Mouse (Mus musculus): ENCODE data around the gene Me3. TPM values are rescaled to one million over a fixed set of nuclear protein-coding genes. Genes with fewer than 3 reads are reported as not detected.
"Not testable (repeated sequence)": the region's sequence is repeated elsewhere in the genome, so short reads cannot be mapped to it uniquely, and the experiment has no call there.

The Me3 gene
- polyA plus RNA-seq, 1 experiment from 2014 or later = 0.16 TPM

GRCm38 (mm10) chr7:89727615-89728014 lies 95.4 kb downstream of the Me3 start:
- no peak for DNase-seq (ENCODE audit: low spot score)

- DNase-seq (ENCODE audit: low spot score) = no peak
These were observed 96.2 kb downstream of the Me3 start for GRCm38 (mm10) chr7:89728393-89728792.

- no peak for DNase-seq (ENCODE audit: low spot score)
These were observed 98.3 kb downstream of the Me3 start for GRCm38 (mm10) chr7:89730514-89730913.

GRCm38 (mm10) chr7:89731115-89731514 lies 98.9 kb downstream of the Me3 start:
- not testable (repeated sequence) for DNase-seq (ENCODE audit: low spot score)

GRCm38 (mm10) chr7:89748415-89748814 lies 116.2 kb downstream of the Me3 start:
- DNase-seq (ENCODE audit: low spot score) = no peak

GRCm38 (mm10) chr7:89749183-89749582 lies 117.0 kb downstream of the Me3 start:
- no peak for DNase-seq (ENCODE audit: low spot score)

GRCm38 (mm10) chr7:89766678-89767508 lies 134.7 kb downstream of the Me3 start:
- no peak for DNase-seq (ENCODE audit: low spot score)

- DNase-seq (ENCODE audit: low spot score) = no peak
These were observed 137.1 kb downstream of the Me3 start for GRCm38 (mm10) chr7:89769106-89769896.

GRCm38 (mm10) chr7:89770021-89770420 lies 137.8 kb downstream of the Me3 start:
- no peak for DNase-seq (ENCODE audit: low spot score)

GRCm38 (mm10) chr7:89772906-89773305 lies 140.7 kb downstream of the Me3 start:
- no peak for DNase-seq (ENCODE audit: low spot score)

- no peak for DNase-seq (ENCODE audit: low spot score)
These were observed 141.2 kb downstream of the Me3 start for GRCm38 (mm10) chr7:89773352-89773921.

GRCm38 (mm10) chr7:89773926-89774325 lies 141.7 kb downstream of the Me3 start:
- DNase-seq (ENCODE audit: low spot score) = no peak

- no peak for DNase-seq (ENCODE audit: low spot score)
These were observed 143.7 kb downstream of the Me3 start for GRCm38 (mm10) chr7:89775848-89776247.

GRCm38 (mm10) chr7:89781391-89781790 lies 149.2 kb downstream of the Me3 start:
- DNase-seq (ENCODE audit: low spot score) = no peak

- no peak for DNase-seq (ENCODE audit: low spot score)
These were observed 155.5 kb downstream of the Me3 start for GRCm38 (mm10) chr7:89787735-89788134.

GRCm38 (mm10) chr7:89792576-89792975 lies 160.4 kb downstream of the Me3 start:
- DNase-seq (ENCODE audit: low spot score) = no peak

- DNase-seq (ENCODE audit: low spot score) = no peak
These were observed 163.2 kb downstream of the Me3 start for GRCm38 (mm10) chr7:89795366-89795765.

GRCm38 (mm10) chr7:89796351-89796801 lies 164.2 kb downstream of the Me3 start:
- no peak for DNase-seq (ENCODE audit: low spot score)

- no peak for DNase-seq (ENCODE audit: low spot score)
These were observed 166.3 kb downstream of the Me3 start for GRCm38 (mm10) chr7:89798358-89799020.

- no peak for DNase-seq (ENCODE audit: low spot score)
These were observed 170.3 kb downstream of the Me3 start for GRCm38 (mm10) chr7:89802447-89802846.

- DNase-seq (ENCODE audit: low spot score) = no peak
These were observed 171.8 kb downstream of the Me3 start for GRCm38 (mm10) chr7:89803966-89804365.

All from thymus, postnatal 0 days (tissue).